In genomic region chr2:148044877-148045539, GRCm38 (mm10) we compare ENCODE assay signal across 10 mouse cellular contexts. TPM values are rescaled to one million over a fixed set of nuclear protein-coding genes. Genes with fewer than 3 reads are reported as not detected.
DNase-seq lines count a peak whose midpoint lies in the region; ATAC-seq and TF ChIP-seq lines count a peak whose summit lies in the region.
"Had no signal": no experiment of that assay in that cellular context is flagged by ENCODE, and none has a peak within 500 bp of the region (broad histone marks: within the 10 kb centered on the region; RNA-seq: fewer than 3 reads in every experiment).

No protein-coding gene starts in this region.

- intact Hi-C loops in heart, postnatal 25 days (cut with DNase I): loop anchor here (10.0 kb wide), 1 partner anchor 850 kb away; the partner anchor contains the start of gene Nkx2-2

- no peak for DNase-seq in heart, postnatal 25 days (ENCODE audit: low spot score)
- DNase-seq in limb, embryonic 10.5 days (ENCODE audit: low spot score): peak; percentile 65
- no peak for DNase-seq in midbrain, postnatal 0 days (ENCODE audit: low spot score)
- DNase-seq in layer of hippocampus, adult 18-20 months (ENCODE audit: low spot score in 2 of 2): no peak
- DNase-seq in right cerebral cortex, postnatal 10 days (ENCODE audit: low spot score in 2 of 2): no peak
- DNase-seq in thymus, postnatal 25 days: no peak
- DNase-seq: cerebellum, adult 18-20 months had no signal

- no peaks in the 10 kb centered on the region for H3K9me3 ChIP-seq in heart, embryonic 13.5 days
- no peaks in the 10 kb centered on the region for H3K9me3 ChIP-seq in embryonic facial prominence, embryonic 12.5 days
- no peaks in the 10 kb centered on the region for H3K9me3 ChIP-seq in limb, embryonic 10.5 days (replicated peaks)
- H3K9me3 ChIP-seq in midbrain, postnatal 0 days (ENCODE audit: low read length): no peaks in the 10 kb centered on the region

- no peaks in the 10 kb centered on the region for H3K36me3 ChIP-seq in heart, embryonic 13.5 days
- no peaks in the 10 kb centered on the region for H3K36me3 ChIP-seq in embryonic facial prominence, embryonic 12.5 days
- no peaks in the 10 kb centered on the region for H3K36me3 ChIP-seq in limb, embryonic 10.5 days
- H3K36me3 ChIP-seq in midbrain, postnatal 0 days (ENCODE audit: insufficient read depth, low read length): no peaks in the 10 kb centered on the region

- peak overlapping the region; percentile 56 for H3K4me3 ChIP-seq in heart, embryonic 13.5 days
- peak overlapping the region; percentile 12; the same call in 1 of the 2 replicates for H3K4me3 ChIP-seq in embryonic facial prominence, embryonic 12.5 days
- H3K4me3 ChIP-seq in limb, embryonic 10.5 days: peak overlapping the region; percentile 44
- H3K4me3 ChIP-seq in midbrain, postnatal 0 days (ENCODE audit: low read depth, low read length): peak overlapping the region; percentile 24; the same call in 1 of the 2 replicates

- no peak for TF ChIP-seq CTCF in midbrain, postnatal 0 days (IDR thresholded peaks at IDR 0.05)

- 1% methylated on average over 26 of the region's 26 CpGs for WGBS in heart, embryonic 13.5 days
- 1% methylated on average over 26 of the region's 26 CpGs for WGBS in embryonic facial prominence, embryonic 12.5 days
- under 1% methylated on average over 26 of the region's 26 CpGs for WGBS in limb, embryonic 10.5 days
- WGBS in midbrain, postnatal 0 days: 0% methylated on average over 26 of the region's 26 CpGs

- peaks cover 48% of the 10 kb centered on the region for H3K4me1 ChIP-seq in heart, embryonic 13.5 days
- H3K4me1 ChIP-seq in embryonic facial prominence, embryonic 12.5 days: peaks cover 8% of the 10 kb centered on the region; the same call in 1 of the 2 replicates
- H3K4me1 ChIP-seq in limb, embryonic 10.5 days: peaks cover 31% of the 10 kb centered on the region
- H3K4me1 ChIP-seq in midbrain, postnatal 0 days (ENCODE audit: insufficient read depth, low read length): no peaks in the 10 kb centered on the region

- no peak overlapping the region for H3K27ac ChIP-seq in heart, embryonic 13.5 days (replicated peaks)
- no peak overlapping the region for H3K27ac ChIP-seq in embryonic facial prominence, embryonic 12.5 days
- H3K27ac ChIP-seq in limb, embryonic 10.5 days: no peak overlapping the region
- H3K27ac ChIP-seq in midbrain, postnatal 0 days (ENCODE audit: low read depth, low read length): no peak overlapping the region

- H3K4me2 ChIP-seq in heart, embryonic 13.5 days: peak overlapping the region; percentile 78
- H3K4me2 ChIP-seq in embryonic facial prominence, embryonic 12.5 days (replicated peaks): no peak overlapping the region
- no peak overlapping the region for H3K4me2 ChIP-seq in midbrain, postnatal 0 days (ENCODE audit: low read depth, low read length, poor library complexity, severe bottlenecking)

- no peak for ATAC-seq in heart, embryonic 13.5 days (ENCODE audit: extremely low read depth, insufficient number of reproducible peaks, low FRiP score, low TSS enrichment)
- no peak for ATAC-seq in embryonic facial prominence, embryonic 12.5 days (ENCODE audit: insufficient number of reproducible peaks, insufficient read depth, low FRiP score, low TSS enrichment)
- ATAC-seq in midbrain, postnatal 0 days (ENCODE audit: low FRiP score): no peak

- 0 out of 2 replicates have a peak overlapping the region, but pooled peaks have one; percentile 56 for H3K9ac ChIP-seq in heart, embryonic 13.5 days
- no peak overlapping the region for H3K9ac ChIP-seq in embryonic facial prominence, embryonic 12.5 days
- no peak overlapping the region for H3K9ac ChIP-seq in midbrain, postnatal 0 days (replicated peaks; ENCODE audit: low read length, poor library complexity, severe bottlenecking)

- peaks cover 100% of the 10 kb centered on the region for H3K27me3 ChIP-seq in heart, embryonic 13.5 days (replicated peaks)
- peaks cover 98% of the 10 kb centered on the region for H3K27me3 ChIP-seq in embryonic facial prominence, embryonic 12.5 days
- H3K27me3 ChIP-seq in limb, embryonic 10.5 days (ENCODE audit: low read depth, poor library complexity, severe bottlenecking): peaks cover 100% of the 10 kb centered on the region
- H3K27me3 ChIP-seq in midbrain, postnatal 0 days (ENCODE audit: insufficient read depth, low read length): peaks cover 90% of the 10 kb centered on the region

RNA-seq across cellular contexts. Expression of gene Foxa2, which starts 1.8 kb away (rescaled TPM):
- polyA plus RNA-seq in heart, embryonic 13.5 days (2015; fragmentation: Nextera tagmentation; extraction: Ambion mirVana): 1.2 and 1.8 TPM in 2 replicates
- not detected for total RNA-seq in heart, postnatal 25 days (2021)
- 0.99 and 1.0 TPM in 2 replicates for polyA plus RNA-seq in embryonic facial prominence, embryonic 12.5 days (2016; fragmentation: Nextera tagmentation; extraction: Ambion mirVana)
- polyA plus RNA-seq in limb, embryonic 10.5 days (2016; fragmentation: Nextera tagmentation; extraction: Ambion mirVana): 0.16 TPM in 1 of 2 replicates, not detected in the other
- total RNA-seq in midbrain, postnatal 0 days (2014; rRNA removed): 7.0 and 11.1 TPM in 2 replicates
- polyA plus RNA-seq in midbrain, postnatal 0 days (2015; fragmentation: Nextera tagmentation; extraction: Ambion mirVana): 2.7 and 3.3 TPM in 2 replicates
- not detected for total RNA-seq in layer of hippocampus, adult 18-20 months (2021)
- total RNA-seq: hematopoietic stem cell, adult 5-6 weeks had no signal
